In the genomic region with DNA sequence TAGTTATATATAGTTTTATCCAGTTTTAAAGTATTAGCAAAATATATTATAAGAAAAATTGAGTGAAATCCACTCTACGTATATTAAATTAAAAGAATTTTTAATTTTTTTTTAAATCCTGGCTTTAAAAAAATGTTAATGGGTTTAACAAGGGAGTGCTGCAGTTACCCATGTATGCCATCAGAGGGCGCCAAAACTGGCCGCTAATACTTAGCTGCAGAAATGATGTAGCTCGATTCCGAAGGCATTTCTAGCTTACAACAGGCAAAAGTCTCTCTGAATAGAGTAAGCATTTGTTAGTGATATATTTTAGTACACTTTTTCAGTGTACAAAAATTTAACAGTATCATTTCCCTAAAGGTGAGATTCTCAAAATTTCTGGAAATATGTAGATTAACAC, we compare ENCODE assay signal across 9 mouse cellular contexts.
DNase-seq lines count a peak whose midpoint lies in the region; ATAC-seq and TF ChIP-seq lines count a peak whose summit lies in the region.
"Had no signal": no experiment of that assay in that cellular context is flagged by ENCODE, and none has a peak within 500 bp of the region (broad histone marks: within the 10 kb centered on the region; RNA-seq: fewer than 3 reads in every experiment).

No protein-coding gene starts in this region.

- no peaks in the 10 kb centered on the region for H3K9me3 ChIP-seq in intestine, postnatal 0 days (ENCODE audit: control insufficient read depth)
- no peaks in the 10 kb centered on the region for H3K9me3 ChIP-seq in intestine, embryonic 16.5 days (ENCODE audit: control insufficient read depth, low read length)
- H3K9me3 ChIP-seq: embryonic facial prominence, embryonic 15.5 days had no signal

- H3K4me1 ChIP-seq in intestine, postnatal 0 days (replicated peaks; ENCODE audit: control insufficient read depth, insufficient read depth, low read length): no peaks in the 10 kb centered on the region
- no peaks in the 10 kb centered on the region for H3K4me1 ChIP-seq in intestine, embryonic 16.5 days (ENCODE audit: control insufficient read depth, insufficient read depth, low read length)
- H3K4me1 ChIP-seq: embryonic facial prominence, embryonic 15.5 days had no signal

- no peak overlapping the region for H3K4me3 ChIP-seq in intestine, postnatal 0 days (ENCODE audit: low read depth, low read length)
- no peak overlapping the region for H3K4me3 ChIP-seq in intestine, embryonic 16.5 days (ENCODE audit: low read length)
- H3K4me3 ChIP-seq: embryonic facial prominence, embryonic 15.5 days had no signal

- no peak overlapping the region for H3K9ac ChIP-seq in intestine, postnatal 0 days (ENCODE audit: low read depth, low read length)
- no peak overlapping the region for H3K9ac ChIP-seq in intestine, embryonic 16.5 days (ENCODE audit: low read depth, low read length)
- H3K9ac ChIP-seq: embryonic facial prominence, embryonic 15.5 days had no signal

- 8% methylated on average over 5 of the region's 5 CpGs for WGBS in intestine, postnatal 0 days
- WGBS in intestine, embryonic 16.5 days: 10% methylated on average over 5 of the region's 5 CpGs

- DNase-seq in right cerebral cortex, postnatal 14 days: peak; percentile 13
- no peak for DNase-seq in right cerebral cortex, postnatal 25 days
- peak; percentile 37 to 53 for DNase-seq in cerebellum, postnatal 10 days
- DNase-seq in mesoderm, embryonic 11.5 days (ENCODE audit: low read depth, low spot score): peak; percentile 53
- DNase-seq in testis, postnatal 10 days (ENCODE audit: low spot score): no peak
- no peak for DNase-seq in gastrocnemius, adult 18-20 months (ENCODE audit: low spot score)

- TF ChIP-seq CTCF in intestine, postnatal 0 days (IDR thresholded peaks at IDR 0.05; ENCODE audit: low read depth): peak; percentile 75

- H3K36me3 ChIP-seq in intestine, postnatal 0 days (ENCODE audit: control insufficient read depth, insufficient read depth): no peaks in the 10 kb centered on the region
- H3K36me3 ChIP-seq in intestine, embryonic 16.5 days (ENCODE audit: control insufficient read depth, insufficient read depth, low read length): no peaks in the 10 kb centered on the region
- H3K36me3 ChIP-seq: embryonic facial prominence, embryonic 15.5 days had no signal

- ATAC-seq in intestine, postnatal 0 days: no peak
- ATAC-seq in intestine, embryonic 16.5 days: no peak

- H3K27me3 ChIP-seq in intestine, postnatal 0 days (replicated peaks; ENCODE audit: control insufficient read depth, insufficient read depth, low read length): no peaks in the 10 kb centered on the region
- H3K27me3 ChIP-seq in intestine, embryonic 16.5 days (replicated peaks; ENCODE audit: control insufficient read depth, insufficient read depth, low read length): no peaks in the 10 kb centered on the region
- H3K27me3 ChIP-seq: embryonic facial prominence, embryonic 15.5 days had no signal

- no peak overlapping the region for H3K27ac ChIP-seq in intestine, postnatal 0 days (ENCODE audit: low read depth, low read length)
- no peak overlapping the region for H3K27ac ChIP-seq in intestine, embryonic 16.5 days (ENCODE audit: low read length)
- H3K27ac ChIP-seq: embryonic facial prominence, embryonic 15.5 days had no signal

- H3K4me2 ChIP-seq in intestine, postnatal 0 days (replicated peaks; ENCODE audit: low read depth): no peak overlapping the region
- H3K4me2 ChIP-seq in intestine, embryonic 16.5 days (ENCODE audit: low read depth, low read length): no peak overlapping the region
- H3K4me2 ChIP-seq: embryonic facial prominence, embryonic 15.5 days had no signal

Comparison
In these comparisons a context has a peak if more than half of its experiments do, and no peak if none do; other contexts are left out.
1. DNase-seq: peak in right cerebral cortex, postnatal 14 days (single experiment), cerebellum, postnatal 10 days (2 of 2) and mesoderm, embryonic 11.5 days (single experiment); none in right cerebral cortex, postnatal 25 days (single experiment), testis, postnatal 10 days (single experiment) and gastrocnemius, adult 18-20 months (single experiment).